Mouse (Mus musculus): ENCODE measurements around the gene Palm2.

The Palm2 gene

DNA sequence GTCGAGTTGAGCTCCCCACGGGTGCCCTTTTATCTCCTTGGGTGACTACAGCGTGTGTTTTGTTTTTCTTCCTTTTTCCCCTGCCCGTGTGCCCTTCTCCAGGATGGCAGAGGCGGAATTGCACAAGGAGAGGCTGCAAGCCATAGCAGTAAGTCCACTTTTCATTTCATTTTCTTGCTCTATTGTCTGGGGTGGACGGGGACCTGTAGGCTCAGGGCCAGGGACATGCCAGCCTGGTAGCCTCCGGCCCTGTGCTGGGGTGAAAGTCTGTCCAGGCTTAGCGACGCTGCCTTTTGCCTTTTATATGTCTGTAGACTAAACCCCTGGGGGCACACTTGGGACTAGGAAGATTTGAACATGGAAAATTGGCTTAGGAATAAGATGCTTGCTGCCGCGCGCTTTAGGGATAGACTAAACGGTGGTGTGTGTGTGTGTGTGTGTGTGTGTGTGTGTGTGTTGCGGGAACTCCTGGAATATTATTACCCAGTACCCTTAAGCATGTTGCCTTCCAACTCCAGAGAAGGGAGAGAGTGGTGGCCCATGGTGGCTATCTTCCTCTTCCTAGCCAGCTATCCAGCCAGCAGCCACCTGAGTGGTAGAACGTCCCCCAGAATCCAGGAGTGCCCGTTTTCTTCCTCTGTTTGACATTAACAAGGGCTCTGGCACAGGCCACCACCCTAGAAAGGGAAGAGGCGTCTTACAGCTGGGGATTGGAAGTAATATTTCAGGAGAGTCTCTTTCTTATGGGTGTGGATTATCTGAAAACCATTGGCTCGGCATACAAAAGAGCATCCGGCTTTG, 134.4 kb downstream of the Palm2 start:
- no peak for DNase-seq (ENCODE audit: extremely low read depth, low read depth)

DNA sequence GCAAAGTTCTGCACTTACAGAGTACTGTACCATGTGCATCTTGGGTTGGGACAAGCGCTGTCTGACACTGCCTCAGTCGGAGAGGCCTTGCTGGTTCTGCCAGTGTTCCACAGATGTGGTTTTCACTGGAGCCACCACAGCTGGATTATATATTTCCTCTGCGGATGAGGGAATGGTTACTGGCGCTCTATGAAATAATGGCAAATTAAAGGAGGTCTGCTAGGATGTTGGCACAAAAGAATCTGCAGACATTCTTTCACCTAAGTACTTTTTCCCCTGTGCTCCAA, 135.0 kb downstream of the Palm2 start:
- no peak for DNase-seq (ENCODE audit: extremely low read depth, low read depth)

DNA sequence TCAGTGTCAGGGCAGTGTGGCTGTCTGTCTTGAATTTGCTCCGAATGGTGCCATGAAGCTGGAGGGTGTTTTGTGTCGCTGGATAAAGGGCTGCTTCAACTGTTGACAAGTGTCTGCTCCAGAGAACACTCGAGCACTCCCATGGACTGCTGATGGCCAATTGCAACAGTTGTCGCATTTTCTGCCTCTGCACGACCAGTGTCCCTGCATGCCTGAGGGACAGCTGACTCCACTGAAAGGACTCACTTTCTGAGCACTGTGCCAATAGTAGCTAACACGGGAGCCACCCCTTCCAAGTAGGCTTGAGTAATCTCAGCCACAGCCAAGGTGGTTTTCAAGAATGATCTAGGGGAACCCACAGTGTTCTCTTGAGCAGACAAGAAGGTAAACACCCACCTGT, 135.7 kb downstream of the Palm2 start:
- no peak for DNase-seq (ENCODE audit: extremely low read depth, low read depth)

DNA sequence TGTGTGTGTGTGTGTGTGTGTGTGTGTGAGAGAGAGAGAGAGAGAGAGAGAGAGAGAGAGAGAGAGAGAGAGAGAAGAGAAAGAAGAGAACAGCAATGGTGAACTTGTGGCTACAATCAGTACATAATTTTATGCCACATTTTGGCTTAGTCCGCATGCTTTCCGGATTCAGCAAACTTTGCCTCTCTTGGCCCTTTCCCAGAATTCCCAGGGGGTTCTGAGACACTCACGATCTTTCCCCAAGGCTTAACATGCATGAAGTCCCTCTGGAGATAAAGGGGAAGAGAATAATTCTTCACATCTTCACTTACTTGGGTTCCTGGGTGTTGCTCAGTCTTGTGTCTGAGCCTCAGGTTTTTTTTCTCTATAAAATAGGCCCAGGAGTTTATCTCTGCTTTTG, 136.2 kb downstream of the Palm2 start:
- DNase-seq (ENCODE audit: extremely low read depth, low read depth): no peak

DNA sequence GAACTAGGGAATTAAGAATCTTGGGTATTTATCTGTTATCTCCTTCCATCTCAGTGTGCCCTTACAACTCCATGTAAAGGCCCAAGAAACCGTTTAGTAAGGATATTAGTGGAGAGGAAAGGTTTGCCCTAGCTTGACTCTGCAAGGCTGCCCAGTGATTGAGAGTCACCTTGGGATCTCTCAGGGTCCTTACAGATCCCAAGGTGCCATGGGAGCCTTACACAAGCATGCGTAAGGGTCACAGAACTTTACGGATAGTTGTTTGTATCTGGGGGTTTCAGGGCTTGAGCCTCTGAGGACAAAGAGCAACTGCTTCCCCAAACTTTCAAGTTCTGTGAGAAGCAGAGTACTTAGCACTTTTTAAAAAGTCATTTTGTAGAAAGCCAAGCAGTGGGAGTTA, 140.1 kb downstream of the Palm2 start:
- DNase-seq (ENCODE audit: extremely low read depth, low read depth): no peak

DNA sequence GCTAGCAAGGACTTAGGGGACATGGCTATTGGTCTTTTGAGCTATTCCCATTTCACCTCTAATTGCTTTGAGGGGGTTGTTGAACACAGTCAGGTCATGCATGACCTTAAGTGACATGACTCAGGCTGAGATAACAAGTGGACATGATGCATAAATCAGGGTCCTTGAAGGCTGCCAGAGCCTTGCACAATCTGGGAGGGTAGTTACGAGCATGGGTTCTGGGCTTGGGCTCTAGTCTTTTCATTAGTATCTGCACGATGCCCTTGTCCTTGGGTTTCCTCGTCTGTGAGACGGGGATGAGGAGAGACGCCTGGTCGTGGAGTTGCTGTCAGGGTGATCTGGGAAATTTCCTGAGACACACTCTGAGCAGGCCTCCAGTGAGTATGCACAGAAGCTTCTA, 140.6 kb downstream of the Palm2 start:
- DNase-seq (ENCODE audit: extremely low read depth, low read depth): no peak

DNA sequence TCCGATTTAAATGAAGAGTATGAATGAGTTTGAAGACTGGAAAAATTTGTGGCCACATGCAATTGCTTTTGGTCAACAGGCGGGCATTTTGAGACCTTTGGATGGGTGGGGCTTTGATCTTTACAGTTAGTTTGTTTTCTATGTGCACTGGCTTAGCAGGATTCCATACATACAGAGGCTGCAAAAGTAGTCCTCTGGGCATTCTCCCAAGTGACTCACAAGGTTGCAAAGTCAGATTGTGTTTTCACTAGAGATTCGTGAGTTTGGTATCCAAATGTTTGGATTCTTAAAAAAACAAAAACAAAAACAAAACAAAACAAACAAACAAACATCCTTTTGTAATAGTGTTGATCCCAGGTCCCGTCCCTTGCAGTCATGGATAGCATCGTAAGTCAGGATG, 141.6 kb downstream of the Palm2 start:
- DNase-seq (ENCODE audit: extremely low read depth, low read depth): no peak

DNA sequence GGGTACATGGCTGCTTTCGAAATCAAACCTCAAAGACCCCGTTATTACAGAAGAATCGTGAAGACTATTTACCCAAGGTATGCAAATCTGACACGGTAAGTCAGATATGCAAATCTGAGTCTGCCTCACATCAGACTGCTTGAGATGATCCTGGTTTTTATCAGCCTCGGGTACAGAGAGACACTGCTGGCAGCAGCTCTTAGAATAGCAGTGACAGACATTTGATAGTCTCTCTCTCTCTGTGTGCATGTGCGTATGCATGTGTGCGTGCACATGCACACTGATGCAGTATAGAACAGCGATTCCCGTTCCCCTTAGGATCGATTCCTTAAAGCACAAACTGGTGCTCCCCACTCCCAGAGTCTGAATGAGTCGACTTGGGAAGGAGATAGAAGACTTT, 142.0 kb downstream of the Palm2 start:
- no peak for DNase-seq (ENCODE audit: extremely low read depth, low read depth)

DNA sequence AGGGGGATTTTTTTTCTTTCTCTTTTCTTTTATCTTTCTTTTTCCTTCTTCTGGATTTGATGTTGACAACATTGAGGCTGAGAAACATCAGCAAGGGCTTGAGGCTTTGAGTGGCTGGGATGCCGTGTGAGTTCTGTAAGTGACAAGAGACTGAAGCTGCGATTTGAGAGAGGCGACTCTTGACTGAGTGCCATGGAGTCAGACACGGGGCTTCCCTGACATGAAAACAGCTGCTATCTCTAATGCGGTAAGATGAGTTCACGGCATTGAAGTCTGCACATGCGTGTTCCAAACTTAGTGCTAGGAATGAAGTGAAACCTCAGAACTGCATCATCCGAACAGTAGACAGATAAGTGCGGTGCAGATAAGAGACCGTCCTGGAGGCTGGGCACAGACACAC, 145.6 kb downstream of the Palm2 start:
- DNase-seq (ENCODE audit: extremely low read depth, low read depth): no peak

DNA sequence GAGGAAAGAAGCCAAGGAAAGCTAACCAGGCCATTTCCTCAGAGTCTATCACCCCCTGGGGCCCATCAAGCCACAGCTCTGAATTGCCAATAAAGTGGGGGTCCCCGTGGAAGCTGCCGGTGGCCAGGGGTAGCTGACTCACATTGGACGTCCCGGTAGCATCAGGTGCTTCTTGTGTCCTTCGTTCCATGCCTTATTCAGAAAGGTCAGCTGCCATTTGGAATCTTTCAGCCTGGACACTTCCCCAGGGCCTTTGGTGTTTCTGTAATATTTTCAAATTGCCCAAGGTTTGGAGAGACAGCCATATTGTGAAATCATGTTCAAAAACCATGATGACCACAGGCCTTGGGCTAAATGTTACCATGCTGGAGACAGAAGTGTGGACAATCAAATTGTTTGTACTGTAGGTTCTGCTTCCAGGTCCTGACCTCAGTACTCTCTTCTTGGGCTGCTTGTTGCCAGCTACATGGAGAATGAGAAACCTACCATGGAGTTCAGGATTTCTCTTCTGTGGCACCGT, 151.3 kb downstream of the Palm2 start:
- DNase-seq (ENCODE audit: extremely low read depth, low read depth): no peak

DNA sequence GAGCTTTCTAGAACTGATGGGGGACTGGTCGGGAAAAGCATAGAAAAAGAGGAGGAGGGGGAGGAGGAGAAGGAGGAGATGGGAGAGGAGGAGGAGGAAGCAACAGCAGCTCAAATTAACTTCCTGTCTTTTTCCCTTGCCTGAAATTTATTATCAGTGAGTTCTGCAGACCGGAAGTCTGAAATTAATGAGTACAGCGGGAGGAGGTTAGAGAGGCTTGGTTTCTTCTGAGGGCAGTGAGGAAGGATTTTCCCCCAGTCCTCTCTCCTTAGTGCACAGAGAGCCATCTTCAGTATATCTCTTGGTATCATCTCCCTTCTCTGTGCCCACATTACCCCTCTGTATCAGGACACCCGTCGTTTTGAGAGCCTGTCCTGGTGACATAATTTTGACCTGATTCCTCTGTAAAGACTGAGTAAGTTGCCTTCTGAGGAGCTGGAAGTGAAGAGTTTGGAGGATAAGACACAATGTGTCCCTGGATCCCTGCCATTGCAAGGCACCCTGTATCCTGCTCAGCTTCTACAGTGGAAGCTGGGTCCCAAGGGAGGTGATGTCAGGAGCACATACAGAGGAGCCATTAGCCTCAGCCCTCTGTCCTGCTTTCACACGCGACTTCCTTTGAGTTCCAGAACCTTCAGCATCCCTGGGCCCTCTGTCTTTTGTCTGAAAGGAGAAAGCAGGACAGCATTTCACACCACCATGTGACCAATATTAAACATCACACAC, 153.0 kb downstream of the Palm2 start:
- no peak for DNase-seq (ENCODE audit: extremely low read depth, low read depth)

DNA sequence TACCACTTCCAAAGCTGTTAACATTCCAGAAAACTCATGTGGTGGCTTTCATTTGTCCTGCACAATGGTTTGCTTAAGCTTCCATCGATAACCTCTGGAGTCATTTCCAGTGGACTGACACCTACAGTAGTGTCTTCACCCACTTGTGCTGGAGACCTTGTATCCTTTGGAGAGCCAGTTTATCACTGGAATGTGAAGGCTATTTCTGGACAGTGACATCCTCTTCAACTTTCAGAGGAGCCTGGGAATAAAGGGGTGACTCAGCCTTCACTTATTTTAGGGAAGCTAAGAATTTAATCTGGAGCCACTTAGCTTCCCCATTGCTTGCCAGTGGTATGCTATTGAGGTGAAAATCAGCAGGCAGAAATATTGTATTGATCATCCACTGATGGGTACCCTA, 154.3 kb downstream of the Palm2 start:
- no peak for DNase-seq (ENCODE audit: extremely low read depth, low read depth)

DNA sequence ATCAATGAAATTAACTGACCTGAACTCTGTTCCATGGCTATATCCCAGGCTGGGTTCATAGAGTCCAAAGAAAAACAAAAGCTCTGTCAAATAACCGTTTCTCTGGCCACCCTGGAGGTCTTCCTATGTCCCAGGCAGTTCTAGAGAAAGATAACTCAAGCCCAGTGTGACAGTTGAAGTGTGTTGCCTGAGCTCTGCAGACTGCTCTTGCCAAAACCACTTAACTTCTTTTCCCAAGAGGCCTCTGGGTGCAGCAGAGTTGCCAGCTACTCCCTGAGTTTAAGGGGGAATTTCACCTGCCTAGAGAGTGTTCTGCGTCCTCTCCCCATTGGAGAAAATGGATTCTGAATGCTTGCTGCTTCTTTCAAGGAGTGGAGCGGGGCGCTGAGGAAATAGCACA, 158.7 kb downstream of the Palm2 start:
- DNase-seq (ENCODE audit: extremely low read depth, low read depth): no peak

DNA sequence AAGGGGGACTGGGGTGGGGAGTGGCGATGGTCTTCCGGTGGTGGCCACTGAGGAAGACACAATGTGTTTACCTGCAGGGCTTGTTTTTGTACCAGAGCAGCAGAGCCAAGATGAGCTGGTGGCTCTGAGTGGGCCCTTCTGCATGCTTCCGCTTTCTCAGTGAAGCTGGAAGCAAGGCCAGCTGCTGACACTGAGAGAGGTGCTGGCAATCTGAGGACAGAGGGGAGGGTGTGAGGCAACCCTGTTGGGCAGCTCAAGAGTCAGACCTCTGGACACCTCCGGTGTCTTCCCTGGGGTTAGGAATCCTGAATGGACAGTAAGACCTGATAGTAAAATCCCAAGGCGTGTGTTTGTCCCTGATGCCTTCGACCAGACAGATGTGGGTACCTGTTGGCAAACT, 165.9 kb downstream of the Palm2 start:
- DNase-seq (ENCODE audit: extremely low read depth, low read depth): no peak

DNA sequence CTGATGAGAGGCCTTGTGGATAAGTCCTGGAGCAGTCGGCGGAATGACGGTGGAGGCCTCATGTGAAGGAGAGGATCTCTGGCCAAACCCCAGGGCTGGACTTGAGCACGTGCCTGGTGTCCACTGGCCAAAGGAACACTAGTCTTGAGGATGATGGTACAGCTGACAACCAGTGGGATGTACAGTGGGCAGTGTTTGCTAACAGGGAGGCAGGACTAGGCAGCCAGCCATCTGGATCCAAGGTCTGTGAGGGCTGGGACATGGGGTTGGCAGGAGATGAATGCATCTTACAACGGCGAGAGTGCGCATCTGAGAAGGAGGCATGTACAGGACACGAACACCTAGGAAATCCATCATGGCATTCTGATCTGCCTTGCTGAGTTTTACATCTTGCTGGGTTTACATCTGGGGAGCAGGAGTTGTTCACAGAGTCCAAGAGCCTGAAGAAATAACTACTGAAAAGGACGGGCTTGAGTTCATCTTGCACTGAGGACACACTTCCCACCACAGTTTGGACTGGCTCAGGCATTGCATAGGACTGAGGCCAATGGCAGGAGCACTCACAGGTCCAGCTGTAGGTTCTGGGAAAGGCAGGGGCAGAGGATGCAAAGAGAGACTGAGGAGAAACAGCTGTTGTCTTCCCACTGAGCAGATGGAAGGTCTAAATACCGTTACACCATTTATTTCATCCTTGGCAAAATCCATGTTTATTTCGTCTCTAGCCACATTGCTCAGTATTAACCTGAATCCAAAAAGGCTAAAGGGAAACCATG, 166.8 kb downstream of the Palm2 start:
- no peak for DNase-seq (ENCODE audit: extremely low read depth, low read depth)

DNA sequence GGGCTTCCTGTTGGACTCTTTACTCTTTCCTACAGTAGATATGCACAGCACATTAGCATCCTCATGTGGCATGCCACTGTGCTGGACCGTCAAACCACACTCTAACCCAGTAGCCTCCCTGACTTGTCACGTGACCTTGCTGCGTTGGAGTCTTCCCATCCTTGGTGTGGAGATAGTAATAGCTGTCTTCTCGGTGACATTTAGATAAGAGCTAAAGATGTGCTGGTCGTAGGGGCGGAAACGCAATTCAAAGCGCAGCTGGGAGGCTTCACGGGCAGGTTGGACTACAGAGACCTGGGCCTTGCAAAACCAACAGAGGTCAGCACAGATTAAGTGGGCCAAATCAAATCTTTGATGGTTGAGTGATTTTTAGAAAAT, 167.4 kb downstream of the Palm2 start:
- DNase-seq (ENCODE audit: extremely low read depth, low read depth): no peak

DNA sequence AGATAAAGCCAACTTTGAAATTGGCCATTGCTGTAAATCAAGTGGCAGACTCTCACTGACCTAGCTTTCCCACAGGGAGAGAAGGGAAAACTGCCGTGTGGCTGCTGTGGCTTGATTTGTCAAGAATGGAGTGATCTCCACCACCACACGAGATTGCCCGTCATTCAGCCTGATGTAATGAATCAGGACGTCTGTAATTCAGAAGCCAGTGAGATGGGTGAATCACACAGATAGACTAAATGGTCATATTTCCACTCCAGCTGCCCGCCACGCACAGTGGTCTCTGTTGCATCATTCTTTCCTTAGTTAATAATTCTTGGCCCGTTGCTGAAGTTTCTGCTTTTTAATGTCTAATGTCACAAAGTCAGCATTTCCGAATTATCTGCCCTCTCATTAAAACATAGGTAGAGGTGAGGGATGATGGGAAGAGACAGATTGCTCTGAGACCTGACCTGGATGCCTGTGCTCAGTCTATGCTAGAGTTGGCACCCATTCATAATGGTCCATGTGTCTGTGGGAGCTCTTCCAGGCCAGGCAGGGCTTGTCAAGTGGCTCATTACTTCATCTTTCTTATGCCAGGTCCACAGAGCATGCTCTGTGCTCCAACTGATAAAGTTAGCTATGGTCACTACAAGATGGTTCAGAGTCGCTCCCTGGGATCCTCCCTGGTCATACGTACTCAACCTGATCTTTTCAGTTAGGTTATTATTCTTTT, 168.0 kb downstream of the Palm2 start:
- no peak for DNase-seq (ENCODE audit: extremely low read depth, low read depth)

DNA sequence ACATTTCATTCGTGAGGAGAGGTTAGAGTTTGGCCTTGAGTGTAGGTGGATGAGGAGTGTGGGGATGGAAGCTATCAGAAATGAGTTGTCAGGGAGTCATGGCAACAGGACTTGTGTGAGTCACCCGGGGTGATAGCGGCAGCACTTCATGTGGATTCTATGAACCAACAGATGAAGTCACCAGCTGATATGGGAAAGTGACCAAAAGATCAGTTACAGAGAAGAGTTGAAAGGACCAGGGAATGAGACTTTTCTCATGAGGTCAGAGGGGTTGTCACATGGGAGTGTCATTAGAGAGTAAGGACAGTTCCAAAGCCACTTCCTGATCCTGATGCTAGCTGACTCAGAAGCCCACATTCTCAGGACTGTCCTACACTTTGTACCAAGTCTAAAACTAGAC, 172.2 kb downstream of the Palm2 start:
- DNase-seq (ENCODE audit: extremely low read depth, low read depth): no peak

DNA sequence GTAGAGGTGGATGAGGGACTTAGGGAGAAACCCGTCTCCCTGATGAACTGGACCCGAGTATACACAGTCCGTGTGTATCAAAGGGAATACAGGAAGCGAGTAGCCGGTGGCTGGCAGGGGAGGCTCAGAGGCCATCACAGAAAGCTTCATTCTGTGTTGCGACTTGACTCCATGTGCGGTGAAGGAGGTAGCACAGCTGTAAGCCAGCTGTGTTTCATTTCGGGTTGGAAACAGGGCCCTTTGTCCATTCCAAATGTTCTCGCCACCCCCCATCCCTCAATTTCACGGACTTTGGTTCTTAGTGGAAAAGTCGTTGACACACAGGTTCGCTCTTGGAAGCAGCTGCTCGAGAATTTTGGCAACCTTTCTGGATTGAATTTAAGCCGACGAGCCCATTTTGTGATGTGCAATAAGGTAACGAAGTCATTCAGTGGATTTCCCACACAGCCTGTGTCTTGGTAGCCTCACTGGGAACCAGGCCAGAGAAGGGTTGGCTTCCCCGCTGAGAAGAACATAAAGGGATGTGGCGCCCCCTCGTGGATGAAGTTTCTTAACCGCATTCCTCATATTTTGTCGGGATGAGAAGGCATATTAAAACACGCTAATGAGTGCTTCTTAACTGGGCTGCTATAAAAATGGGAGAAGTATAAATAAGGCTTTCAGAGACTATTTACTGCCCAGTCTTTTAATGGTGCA, 173.3 kb downstream of the Palm2 start:
- no peak for DNase-seq (ENCODE audit: extremely low read depth, low read depth)

DNA sequence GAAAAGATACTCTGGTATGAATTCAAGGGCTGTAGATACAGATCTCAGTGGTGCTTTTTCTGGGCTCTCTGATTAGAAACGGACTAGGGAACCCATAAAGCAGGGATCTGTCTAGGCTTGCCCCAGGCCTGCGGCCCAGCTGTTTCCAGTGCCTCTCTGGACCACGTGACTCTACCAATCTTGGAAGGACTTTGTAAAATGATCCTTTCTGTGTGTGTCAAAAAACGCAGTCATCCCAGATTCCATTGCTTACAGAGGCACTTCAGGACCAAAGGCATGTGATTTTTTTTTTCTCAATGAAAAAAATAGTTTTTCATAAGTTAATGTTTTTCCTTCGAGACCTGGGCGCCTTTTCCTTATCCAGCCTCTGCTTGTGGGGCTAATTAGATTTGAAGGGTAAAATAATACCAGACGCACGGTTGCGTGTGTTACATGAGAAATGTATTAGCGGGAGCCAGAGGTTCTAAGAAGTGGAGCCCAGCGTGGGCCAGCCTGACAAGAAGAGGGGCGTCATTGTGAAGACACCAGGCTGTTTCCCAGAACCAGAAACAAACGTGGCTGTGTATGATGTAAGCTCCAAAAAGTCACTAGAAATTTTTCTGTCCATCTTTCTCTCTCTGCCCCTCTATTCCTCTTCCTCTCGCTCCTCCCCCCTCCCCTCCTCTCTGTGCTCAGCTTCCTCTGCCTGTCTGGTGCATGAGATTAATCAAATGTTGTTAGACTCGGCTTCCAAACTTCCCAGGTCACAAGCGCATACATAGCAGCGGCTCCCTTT, 177.4 kb downstream of the Palm2 start:
- no peak for DNase-seq (ENCODE audit: extremely low read depth, low read depth)

Data from MEL-GATA-1-ER (cell line).